Mouse (Mus musculus) thymus, postnatal 14 days (tissue): Measurements from ENCODE around the gene Cntrl.

Experiments used
- DNase-seq: peaks from one replicate; pipeline ENCODE4 v3.0.0; 2021

Gene Cntrl

DNA sequence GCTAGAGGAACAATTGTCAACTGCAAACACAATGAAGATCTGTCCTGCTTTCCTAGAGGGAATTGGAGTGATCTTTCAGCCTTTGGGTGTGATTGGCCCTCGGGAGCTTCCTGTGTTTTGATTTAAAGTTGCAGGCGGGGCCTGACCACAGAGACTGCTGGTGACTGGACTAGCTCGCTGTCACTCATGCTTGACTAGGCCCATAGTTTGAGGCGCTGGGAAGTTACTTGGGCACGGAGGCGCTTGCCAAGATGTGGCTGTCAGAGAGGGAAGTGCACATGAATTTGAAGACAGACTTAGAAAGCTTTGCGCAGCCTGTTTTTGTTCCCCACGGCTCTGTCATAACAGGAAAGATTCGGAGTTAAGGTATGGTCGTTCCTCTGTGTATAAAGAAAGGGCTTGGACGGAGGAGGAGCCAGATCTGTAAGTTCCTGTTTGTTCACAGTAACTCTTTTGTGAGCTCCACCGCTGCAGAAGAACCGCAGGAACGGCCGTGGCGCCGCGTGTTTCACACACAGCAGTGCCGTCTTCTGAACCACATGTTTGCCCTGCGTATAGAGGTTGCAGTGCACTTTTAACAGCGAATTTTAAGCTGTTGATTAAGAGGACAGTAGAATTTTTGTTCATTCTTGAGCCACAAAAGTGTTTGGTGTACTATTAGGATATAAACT is 22.8 kb downstream of the Cntrl start:
- DNase-seq = peak; percentile 93

DNA sequence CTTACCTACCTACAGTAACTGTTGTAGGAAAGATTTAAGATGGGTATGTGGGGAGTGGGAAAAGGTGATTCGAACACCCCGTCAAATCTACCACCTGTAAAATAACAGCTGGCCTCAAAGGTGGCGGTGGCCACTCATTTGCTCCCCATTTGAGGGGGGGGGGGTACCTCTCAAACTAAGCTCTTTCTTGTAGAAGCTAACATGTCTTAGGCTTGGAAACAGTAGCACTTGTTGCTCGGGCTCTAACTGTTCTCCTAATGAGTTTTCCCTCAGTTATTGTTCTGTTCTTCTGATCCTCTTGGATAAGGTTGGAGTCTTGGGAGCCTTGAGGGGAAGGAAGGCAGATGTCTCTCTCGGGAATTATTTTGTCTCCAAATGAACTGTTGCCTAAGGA is 23.4 kb downstream of the Cntrl start:
- DNase-seq = no peak

DNA sequence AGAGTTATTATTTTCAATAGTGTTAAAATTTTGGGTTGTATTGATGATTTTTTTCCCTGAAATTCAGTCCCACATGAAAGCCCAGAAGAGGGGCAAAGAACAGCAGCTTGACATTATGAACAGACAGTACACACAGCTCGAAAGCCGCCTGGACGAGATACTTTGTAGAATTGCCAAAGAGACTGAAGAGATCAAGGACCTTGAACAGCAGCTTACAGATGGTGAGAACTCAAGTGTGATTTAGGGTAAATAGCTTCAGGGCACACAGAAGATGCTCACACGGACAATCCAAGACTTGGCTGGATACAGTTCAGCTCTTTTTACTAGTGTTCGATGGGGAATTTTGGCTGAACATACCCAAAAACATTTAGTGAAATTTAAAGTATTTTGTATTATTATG is 24.6 kb downstream of the Cntrl start:
- DNase-seq = no peak

DNA sequence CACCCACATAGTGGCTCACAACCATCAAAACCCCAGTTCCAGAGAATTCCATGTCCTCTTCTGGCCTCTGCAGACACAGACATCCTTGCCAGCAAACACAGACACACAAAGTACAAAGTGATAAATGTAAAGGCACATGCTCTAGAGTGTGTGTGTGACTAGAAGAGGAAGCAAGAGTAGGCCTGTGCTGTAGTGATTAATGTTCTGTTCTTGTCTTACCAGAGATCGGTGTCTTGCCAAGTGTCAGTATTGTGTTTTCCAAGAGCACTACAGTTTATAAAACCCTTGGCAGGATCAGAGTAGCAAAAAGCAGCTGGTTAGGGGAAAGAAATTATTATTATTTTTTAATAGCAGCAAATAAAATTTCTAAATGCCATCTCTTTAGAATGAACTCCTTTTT is 29.3 kb downstream of the Cntrl start:
- no peak for DNase-seq

DNA sequence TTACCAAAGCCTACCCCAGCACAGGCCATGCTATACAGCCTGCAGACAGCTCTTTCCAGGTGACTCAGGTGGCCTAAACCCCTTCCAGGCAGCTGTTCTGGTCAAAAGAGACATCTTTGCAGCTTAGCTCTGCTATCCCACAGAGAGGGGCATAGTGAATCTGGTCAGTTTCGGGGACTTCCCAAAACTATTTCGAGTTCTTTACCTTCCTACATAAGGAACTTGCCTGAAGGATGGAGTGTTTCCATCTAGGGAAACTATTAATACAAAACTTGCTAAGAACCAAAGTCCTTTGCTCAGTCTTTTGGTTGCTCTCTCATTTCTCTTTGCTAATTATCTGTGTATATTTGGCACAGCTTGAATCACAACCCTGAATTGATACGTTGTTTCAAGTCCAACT is 32.4 kb downstream of the Cntrl start:
- DNase-seq = no peak

DNA sequence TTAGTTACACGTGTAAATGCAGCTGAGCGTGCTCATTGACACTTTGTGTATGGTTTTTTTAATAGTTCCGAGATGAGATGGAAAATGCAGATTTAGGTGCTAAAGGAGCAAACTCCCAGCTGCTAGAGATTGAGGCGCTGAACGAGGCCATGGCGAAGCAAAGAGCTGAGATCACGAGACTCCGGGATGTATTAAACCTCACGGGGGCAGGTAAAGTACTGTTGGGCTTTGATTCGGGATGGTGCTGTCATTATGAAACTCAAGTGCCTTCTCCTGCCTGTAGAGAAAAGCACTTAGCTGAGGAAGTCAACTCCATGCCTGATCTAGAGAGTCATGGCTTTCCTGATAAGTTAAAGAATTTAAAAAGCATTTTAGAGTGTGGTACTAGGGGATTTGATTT is 39.5 kb downstream of the Cntrl start:
- DNase-seq = no peak

DNA sequence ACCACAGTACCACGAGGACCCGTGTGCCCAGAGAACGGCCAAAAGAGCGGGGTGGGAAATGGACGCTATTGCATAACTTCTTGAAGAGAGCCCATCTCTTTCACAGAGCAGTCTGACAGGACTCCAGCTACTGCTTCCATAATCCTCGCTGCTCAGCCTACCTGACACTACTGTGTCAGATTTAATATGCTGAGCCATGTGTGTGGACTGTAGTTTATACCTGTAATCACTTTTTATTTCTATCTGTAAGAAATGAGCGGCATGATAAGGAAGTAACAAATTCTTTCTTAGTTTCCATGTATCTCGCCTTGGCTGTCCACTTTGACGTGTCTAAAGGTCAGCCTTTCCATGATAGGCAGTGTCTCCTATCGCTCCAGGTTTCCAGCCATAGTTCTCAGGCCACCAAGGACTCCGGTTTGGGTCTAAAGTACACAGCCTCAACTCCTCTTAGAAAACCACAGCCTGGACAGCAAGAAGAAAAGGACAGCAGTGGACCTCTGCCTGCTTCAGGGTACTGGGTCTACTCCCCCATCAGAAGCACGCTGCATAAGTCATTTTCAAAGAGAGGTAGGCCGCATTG is 42.1 kb downstream of the Cntrl start:
- no peak for DNase-seq

DNA sequence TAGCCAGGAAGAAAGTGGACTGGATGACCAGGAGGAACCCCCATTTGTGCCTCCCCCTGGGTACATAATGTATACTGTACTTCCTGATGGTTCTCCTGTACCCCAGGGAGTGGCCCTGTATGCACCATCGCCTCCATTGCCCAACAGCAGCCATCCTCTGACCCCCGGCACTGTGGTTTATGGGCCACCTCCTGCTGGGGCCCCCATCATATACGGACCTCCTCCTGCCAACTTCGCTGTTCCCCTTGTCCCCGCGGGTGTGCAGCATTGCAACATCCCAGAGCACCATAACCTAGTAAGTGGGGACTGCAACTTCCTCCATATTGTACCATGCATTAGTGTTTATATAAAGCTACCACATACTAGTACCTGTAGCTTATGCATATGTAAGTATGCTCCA is 43.9 kb downstream of the Cntrl start:
- DNase-seq = no peak

DNA sequence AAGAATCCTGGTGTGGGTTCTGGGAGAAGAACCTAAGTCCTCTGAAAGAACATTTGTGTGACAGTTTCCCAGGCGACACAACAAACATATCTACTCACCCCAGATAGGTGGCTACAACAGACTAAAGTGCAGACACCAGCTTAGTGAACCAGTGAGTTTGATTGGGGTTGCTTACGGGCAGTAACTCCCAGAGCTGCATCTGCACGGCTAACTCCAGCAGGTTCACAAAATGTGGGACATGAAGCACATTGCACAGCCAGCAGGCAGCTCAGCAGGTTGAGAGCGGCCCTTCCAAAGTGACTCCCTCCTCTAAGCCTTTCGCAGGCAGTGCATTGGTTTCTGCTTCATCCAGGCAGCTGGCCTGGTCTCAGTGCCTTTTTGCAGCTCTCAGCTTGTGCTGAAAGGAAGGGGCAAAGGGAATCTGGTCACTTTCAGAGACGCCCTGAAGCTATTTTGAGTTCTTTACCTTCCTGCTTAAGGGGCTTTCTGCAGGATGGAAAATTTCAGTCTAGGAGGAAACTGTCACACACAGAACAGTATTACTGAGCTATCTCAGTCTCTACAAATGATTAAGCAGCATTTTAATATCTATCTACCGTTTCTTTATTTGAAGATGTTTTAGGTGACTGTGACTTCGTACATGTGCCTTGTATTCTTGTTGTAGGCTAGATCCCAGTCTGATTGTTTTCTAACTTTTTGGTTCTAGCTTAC is 44.7 kb downstream of the Cntrl start:
- DNase-seq = no peak

DNA sequence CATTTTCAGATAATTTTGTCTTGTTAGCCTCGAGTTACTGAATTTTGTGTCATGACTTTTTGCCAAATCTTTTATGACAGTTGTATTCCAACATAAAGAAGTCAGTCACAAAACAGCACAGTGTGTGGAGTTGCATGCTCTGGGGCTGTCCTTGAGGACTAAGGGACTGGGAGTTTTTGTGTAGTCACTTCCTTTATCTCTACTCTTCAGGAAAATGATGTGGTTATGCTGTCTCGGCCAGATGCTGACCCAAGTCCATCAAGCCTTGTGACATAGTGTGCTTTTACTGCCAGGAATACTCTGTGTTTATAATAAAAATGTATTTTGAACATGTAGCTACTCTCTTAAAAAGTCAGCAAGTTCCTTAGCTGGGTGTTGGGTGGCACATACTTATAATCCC is 47.7 kb downstream of the Cntrl start:
- DNase-seq = no peak

DNA sequence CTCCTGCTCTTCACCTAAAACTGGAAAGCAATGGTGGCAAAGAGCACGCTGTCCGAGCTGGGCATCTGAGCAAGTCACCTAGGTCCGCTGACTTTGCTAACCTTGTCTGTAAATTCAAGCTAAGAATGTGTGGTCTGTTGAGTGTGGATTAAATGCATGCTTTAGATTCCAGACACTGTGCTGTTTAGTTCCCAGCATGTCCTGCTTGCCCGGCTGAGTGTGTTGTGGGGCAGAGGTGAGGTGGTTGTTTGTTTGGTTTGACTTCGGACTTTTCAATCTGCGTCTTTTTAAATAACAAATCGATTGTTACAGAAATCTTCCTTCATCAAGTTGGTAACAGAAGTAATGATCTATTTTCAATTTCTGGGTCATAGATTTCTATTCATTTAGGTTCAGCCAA is 48.5 kb downstream of the Cntrl start:
- DNase-seq = no peak

DNA sequence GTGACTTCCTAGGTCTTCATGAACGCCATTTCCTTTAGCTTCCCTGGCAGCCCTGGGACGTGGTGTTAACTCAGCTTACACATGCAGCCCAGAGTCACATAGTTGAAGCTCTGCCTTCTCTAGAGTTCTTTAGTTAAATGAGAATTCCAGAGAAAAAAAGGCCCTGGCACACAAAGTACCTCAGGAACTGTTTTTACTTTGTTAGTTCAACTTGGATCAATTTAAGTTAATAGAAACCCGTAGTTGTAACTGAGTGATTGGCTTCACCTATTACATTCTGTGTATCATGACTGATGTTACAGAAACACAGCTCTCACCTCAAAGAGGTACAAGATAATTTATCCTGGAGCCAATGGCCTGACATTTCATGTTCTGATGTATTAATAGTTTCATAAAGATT is 49.1 kb downstream of the Cntrl start:
- no peak for DNase-seq

DNA sequence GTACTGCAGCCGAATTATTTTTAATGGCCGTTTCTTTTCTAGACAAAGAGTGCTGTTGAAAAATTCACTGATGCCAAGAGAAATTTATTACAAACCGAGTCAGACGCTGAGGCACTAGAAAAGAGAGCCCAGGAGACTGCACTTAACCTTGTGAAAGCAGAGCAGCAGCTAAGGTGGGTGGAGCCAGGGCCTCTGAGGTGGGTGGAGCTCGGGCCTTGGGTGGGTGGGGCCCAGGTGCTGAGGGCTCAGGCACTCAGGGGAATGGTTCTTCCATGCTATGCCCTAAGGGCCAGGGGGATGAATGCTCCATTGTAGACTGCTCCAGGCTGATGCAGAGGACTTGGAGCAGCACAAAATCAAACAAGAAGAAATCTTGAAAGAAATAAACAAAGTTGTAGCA is 50.9 kb downstream of the Cntrl start:
- peak; percentile 29 for DNase-seq

DNA sequence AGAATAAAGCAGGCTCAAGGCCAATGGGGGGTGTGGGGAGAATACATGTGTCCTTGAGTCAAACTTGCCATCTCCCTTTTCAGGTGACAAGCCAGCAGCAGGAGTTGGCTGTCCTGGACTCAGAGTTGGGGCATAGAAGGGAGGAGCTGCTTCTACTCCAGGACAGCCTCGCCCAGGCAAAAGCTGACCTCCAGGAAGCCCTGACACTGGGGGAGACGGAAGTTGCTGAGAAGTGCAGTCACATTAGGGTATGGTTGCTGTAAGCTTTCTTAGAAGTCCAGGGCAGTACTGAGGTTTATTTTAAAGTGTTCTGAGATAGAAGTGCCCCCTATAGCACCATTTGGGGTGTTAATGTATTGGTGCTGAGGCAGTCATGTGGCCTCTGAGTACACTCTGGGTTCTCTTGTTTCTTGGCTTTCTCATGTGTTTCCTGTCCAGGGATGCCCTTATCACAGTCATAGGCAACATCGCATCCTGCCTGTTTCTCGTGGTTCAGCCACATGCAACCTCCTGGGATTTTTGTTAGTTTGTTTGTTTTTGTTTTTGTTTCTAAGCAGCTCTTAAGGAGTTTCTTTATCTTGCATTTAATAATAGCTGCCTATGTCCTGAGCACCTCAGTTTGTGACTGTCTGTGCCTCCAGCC is 52.7 kb downstream of the Cntrl start:
- no peak for DNase-seq

DNA sequence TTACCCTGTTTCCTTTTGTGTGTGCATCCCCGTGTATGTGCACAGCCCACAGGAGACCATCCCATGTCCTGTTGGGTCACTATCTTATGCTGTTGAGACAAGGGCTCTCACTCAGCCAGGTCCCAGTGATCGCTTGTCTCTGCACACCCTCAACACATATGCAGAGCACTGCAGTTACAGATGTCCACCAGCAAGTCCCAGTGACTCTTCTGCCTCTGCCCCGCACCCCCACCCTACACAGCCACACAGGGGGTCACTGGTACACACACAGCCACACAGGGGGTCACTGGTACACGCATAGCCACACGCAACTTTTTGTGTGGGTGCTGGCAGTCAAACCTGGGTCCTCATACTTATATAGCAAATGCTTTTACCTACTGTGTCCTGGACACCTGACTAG is 54.1 kb downstream of the Cntrl start:
- DNase-seq = no peak

DNA sequence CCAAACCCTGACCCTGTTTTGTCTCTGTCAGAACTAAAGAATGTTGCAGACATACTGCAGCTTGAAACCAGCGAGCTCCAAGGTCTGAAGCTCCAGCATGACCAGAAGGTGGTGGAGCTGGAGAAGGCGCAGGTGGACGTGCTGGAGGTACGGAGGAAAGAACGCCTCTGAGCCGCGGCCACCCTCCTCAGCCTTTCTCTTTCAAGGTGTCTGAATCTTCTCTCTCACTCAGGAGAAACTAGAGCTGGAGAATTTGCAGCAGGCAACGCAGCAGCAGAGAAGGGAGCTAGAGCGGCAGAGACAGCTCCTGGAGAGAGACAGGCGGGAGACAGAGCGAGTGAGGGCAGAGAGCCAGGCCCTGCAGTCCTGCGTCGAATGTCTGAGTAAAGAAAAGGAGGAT is 56.1 kb downstream of the Cntrl start:
- no peak for DNase-seq

DNA sequence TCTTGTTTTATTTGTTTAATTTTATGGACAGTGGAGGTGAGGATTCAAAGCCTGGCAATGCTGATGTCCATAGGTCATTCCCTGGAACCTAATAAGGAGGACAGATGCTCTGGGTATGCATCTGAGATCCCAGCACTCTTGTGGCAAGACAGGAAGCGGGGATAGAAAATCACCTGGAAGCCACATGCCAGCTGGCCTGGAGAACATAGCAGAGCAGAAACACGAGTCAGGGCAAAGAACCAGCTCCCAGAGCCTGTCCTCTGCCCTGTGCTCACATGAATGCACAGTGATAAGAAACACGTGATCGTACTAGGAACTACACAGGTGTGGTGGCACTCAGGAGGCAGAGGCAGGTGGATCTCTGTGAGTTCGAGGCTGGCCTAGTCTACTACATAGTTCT is 57.5 kb downstream of the Cntrl start:
- DNase-seq = no peak

DNA sequence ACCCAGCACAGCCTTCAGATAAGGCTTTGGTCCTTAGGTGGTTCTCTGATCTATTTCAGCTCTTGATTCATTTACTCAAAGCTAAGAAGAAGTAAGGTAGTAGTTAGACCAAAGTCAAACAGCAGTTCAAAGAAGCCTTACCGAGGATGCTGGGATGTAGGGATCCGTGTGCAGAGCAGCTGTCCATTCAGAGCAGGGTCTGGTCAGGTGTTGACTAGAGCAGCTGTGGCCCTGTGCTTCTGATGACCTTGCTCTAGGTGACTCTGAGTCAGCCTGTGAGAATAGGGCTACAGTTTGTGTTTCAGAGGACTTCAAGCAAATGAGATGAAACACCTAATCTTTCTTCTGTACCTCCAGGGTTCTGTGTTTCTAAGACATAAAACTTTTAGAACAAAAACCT is 60.2 kb downstream of the Cntrl start:
- no peak for DNase-seq

DNA sequence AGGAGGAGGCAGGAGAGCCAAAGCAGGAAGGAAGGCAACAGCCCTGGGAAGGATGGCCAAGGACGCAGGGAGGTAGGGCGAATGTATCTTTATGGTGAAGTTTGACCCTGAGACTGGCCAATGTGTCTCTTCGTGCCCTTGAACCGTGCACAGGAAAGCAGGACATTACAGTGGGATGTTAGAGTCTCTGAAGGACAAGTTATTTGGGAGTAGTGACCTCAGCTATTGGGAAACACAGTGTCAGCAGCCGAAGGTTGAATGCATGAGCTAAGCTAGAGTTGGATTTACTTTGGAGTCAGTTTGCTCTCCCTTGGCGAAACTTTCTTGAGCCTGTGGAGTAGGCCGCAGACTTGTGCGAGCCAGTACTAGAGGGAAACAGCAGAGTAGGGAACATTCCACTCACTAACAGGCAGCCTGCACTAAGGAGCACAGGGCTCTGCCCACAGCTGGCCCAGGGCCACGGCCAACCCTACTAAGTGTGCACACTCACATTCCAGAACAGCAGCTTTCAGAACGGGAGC is 62.1 kb downstream of the Cntrl start:
- no peak for DNase-seq

DNA sequence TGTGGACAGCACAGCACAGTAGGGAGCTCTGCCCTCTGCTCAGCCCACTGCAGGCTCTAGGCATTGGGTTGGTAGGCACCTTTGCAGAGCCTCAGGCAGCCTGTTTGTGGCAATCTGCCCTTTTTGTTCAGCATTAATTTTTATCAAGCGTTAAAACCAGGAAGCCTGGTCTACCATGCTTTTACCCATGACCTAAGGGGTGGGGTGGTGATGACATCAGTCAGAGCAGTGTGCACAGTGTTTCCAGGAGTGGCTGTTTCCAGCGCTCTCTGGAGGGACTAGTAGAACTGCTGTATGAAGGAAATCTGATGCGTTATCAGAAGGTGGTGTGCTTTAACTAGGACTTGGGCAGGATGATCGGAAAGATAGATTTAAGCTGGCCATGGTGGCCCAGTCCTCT is 63.0 kb downstream of the Cntrl start:
- no peak for DNase-seq

DNA sequence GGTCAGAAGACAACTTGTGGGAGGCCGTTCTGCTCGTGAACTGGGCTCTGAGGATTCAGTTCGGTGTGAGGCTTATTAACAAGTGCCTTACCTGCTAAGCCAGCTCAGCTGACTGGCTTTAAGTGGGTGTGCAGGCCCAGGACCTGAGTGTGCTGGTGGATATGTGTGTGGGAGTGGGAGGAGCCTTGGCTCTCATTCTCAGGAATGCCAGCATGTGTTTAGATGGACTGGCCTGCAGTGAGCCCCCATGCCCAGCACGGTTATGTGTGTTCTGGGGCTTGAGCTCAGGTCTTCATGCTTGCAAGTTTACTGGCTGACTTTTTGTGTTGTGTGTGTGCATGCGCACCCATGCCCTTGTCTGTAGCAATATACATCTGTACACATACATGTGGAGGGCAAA is 64.4 kb downstream of the Cntrl start:
- no peak for DNase-seq

DNA sequence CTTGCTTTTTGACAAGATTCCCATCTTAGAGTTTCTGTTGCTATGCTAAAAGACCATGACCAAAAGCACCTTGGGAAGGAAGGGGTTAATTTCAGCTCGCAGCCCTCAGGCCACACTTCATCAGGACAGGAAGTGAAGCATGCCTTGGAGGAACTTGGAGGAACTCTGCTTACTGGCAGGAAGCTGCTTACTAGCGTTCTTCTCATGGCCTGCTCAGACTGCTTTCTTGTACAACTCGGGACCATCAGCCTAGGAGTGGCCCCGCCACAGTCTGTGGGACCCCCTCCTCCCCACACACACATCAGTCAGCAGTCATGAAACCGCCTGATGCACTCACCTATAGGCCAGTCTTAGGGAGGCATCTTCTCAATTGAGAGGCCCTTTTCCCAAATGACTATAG is 64.8 kb downstream of the Cntrl start:
- no peak for DNase-seq

DNA sequence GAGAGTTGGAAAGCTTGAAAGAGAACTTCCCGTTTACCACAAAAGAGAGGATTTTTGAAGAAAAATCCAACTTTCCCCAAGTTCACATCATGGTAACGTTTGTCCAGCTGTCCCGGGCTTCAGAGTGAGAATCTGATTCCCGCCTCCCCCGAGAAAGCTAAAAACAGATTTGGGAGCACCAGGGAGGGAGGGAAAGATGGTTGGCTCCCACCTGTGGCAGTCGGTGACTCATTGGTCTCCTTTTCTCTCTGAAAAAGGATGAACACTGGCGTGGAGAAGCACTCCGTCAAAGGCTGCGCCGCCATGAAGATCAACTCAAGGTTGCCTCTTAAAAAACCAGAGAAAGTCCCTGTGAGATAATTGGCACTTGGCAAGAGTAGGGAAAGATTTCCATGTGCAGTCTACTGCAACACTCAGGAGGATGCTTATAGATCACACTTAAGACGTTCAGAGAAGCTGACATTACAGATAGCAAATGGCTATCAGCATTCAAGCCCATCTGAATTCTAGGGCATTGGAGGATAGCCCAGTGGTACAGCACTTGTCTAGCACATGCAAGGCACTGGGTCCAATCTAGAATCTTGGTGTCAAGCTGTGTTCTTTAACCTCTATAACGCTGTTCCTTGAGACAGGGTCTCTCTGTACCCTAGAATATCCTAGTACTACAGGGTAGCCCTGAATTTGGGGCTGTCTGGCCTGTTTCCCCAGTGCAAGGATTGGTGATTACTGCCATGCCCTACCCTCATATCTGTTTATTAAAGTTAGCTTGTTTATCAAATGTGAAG is 66.2 kb downstream of the Cntrl start:
- DNase-seq = no peak
